Mouse (Mus musculus): Measurements from ENCODE around the gene Metap1d. TPM values are rescaled to one million over a fixed set of nuclear protein-coding genes. Genes with fewer than 3 reads are reported as not detected.

Metap1d gene
- total RNA-seq, 2 experiments from 2014 or later: 27.3 to 29.6 TPM

GRCm38 (mm10) chr2:71542227-71542815 lies 89.2 kb downstream of the Metap1d start:
- no peak for DNase-seq
- intact Hi-C loops (cut with DNase I): loop anchor here (10.0 kb wide), 1 partner anchor 1732 kb away; the partner anchor contains the start of gene Sp9

GRCm38 (mm10) chr2:71542816-71543301 lies 89.8 kb downstream of the Metap1d start:
- DNase-seq: no peak
- intact Hi-C loops (cut with DNase I): loop anchor here (10.0 kb wide), 1 partner anchor 1732 kb away; the partner anchor contains the start of gene Sp9

DNA sequence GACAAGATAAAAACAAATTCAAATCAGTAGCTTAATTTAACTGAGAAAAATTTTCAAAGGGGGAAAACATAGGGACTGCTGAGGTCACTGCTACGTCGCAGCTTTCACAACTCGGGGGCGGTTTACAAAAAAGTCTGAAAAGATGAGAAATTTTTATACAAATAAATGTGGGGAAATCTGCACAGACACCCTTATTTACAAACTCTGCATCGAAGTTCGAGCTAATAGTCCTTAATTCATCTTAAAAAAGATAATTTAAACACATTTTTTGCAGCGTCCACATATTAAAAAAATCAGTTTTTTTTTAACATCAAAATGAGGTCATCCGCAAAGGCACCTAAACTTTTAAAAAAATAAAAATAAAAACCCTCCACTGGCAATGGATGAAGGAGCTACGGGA lies 90.5 kb downstream of the Metap1d start:
- intact Hi-C loops (cut with DNase I): loop anchor here (10.0 kb wide), 1 partner anchor 1731 kb away; the partner anchor contains the start of gene Sp9
- DNase-seq: no peak

DNA sequence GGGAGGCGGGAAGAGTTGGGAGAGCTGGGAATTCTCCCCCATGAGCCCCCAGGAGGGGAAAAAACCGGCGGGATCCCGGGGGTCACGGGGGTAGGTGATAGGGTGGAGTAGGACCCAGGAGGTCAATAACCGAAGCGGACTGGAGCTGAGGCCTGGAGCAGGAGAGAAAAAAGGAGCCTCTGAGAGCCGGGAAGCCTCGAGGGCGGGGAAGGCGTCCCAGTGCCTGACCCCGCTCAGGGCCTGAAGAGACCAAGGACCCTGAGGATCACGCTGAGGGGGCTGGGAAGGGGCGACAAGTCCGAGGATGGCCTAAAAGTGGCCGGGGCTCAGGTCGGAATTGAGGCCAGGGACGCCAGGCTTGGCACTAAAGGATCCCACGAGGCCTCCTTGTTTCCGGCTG lies 90.9 kb downstream of the Metap1d start:
- DNase-seq: no peak
- intact Hi-C loops (cut with DNase I): loop anchor here (2.0 to 10.0 kb wide), 2 partner anchors 13 to 1731 kb away; partner anchors contain the start of gene Sp9

- DNase-seq: no peak
- intact Hi-C loops (cut with DNase I): loop anchor here (2.0 to 10.0 kb wide), 4 partner anchors 14 to 1730 kb away; partner anchors contain the start of gene Sp9
These were observed 91.6 kb downstream of the Metap1d start for GRCm38 (mm10) chr2:71544391-71545285.

DNA sequence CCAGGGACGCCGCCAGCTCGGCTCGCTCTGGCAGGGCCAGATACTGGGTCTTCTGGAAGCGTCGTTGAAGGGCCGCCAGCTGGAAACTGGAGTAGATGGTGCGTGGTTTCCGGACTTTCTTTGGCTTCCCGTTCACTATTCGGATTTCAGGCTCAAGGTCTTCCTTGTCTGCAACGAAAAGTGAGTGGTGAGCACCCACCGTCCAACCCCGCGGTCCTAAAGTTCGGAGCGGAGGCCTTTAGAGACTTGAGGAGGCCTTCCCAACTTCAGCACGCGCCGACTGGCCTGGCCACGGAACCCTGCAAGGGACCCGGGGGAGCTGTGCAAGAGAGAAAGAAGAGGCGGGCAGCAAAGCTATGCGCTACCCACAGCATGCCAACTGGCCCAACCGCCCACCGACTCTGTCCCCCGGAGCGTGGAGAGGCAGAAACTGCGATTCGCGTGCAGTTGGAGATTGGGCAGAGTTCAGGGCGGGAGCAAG lies 92.4 kb downstream of the Metap1d start:
- intact Hi-C loops (cut with DNase I): loop anchor here (2.0 to 10.0 kb wide), 4 partner anchors 15 to 1729 kb away; partner anchors contain the start of gene Sp9
- no peak for DNase-seq

GRCm38 (mm10) chr2:71545882-71546639 lies 93.0 kb downstream of the Metap1d start:
- no peak for DNase-seq
- intact Hi-C loops (cut with DNase I): loop anchor here (2.0 to 10.0 kb wide), 4 partner anchors 15 to 1729 kb away; partner anchors contain the start of gene Sp9

- intact Hi-C loops (cut with DNase I): loop anchor here (5.0 to 10.0 kb wide), 3 partner anchors 294 to 1728 kb away; partner anchors contain the start of gene Sp9
- DNase-seq: no peak
These were observed 93.6 kb downstream of the Metap1d start, which contains the start of gene Dlx2 for GRCm38 (mm10) chr2:71546640-71547071. Dlx2 (minus strand) TSS chr2:71546754.

GRCm38 (mm10) chr2:71547829-71548228 lies 94.8 kb downstream of the Metap1d start:
- DNase-seq: peak; percentile 57 to 65

GRCm38 (mm10) chr2:71550330-71550729 lies 97.3 kb downstream of the Metap1d start:
- no peak for DNase-seq
- intact Hi-C loops (cut with DNase I): no loop called here

More at GRCm38 (mm10) chr2:71547829-71548228, 94.8 kb downstream of the Metap1d start:
- intact Hi-C loops (cut with DNase I): loop anchor here (5.0 to 10.0 kb wide), 3 partner anchors 296 to 1727 kb away; partner anchors contain the start of gene Sp9

GRCm38 (mm10) chr2:71551704-71552103 lies 98.6 kb downstream of the Metap1d start:
- intact Hi-C loops (cut with DNase I): no loop called here
- DNase-seq: no peak

- no peak for DNase-seq
- intact Hi-C loops (cut with DNase I): no loop called here
These were observed 103.0 kb downstream of the Metap1d start for GRCm38 (mm10) chr2:71556071-71556470.

DNA sequence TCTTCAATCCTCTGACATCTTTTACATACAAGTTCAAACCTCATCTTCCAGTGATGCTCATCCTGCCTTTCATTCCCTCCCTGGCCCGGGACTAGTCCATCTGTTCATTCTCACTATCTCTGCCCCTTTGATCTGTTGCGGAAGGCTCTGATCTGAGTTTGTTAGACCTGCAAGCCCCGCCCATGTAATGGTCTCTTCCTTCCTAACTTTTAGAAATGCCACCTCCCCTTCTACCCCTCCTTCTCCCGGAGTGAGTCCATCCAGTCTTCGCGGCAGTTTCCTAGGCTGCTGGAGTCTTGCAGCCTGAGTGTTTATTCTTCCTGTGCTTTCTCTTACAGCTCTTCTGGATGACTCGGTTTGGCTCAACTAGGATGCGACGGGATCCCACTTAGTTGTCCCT lies 113.4 kb downstream of the Metap1d start:
- no peak for DNase-seq
- intact Hi-C loops (cut with DNase I): no loop called here

GRCm38 (mm10) chr2:71573736-71574135 lies 120.7 kb downstream of the Metap1d start:
- intact Hi-C loops (cut with DNase I): no loop called here
- no peak for DNase-seq

Other genes starting within 250 kb of the Metap1d start
- 10 to 100 TPM; 39.0 to 39.6 TPM for gene Dync1i2, start 241.6 kb upstream of the Metap1d start, total RNA-seq (2021)
- 100 to 1,000 TPM; 386 to 403 TPM for gene Slc25a12, start 85.5 kb upstream of the Metap1d start, total RNA-seq (2021)
- gene Hat1, start 64.3 kb upstream of the Metap1d start, total RNA-seq (2021): 10 to 100 TPM; 16.0 to 17.0 TPM
- gene Dlx1, start 74.8 kb downstream of the Metap1d start, total RNA-seq (2021): not detected
- gene Dlx2, start 93.5 kb downstream of the Metap1d start, total RNA-seq (2021): not detected

All from gastrocnemius, postnatal 36 days (tissue).